Mouse (Mus musculus) brain, embryonic 14.5 days (tissue): Measurements from ENCODE around the gene Zfyve19.

Source experiments
- CTCF ChIP-seq: fragments of 200-500 bp; IDR thresholded peaks from 2 replicates; pipeline ENCODE4 v1.5.1; 2012; ENCODE audit warnings: inconsistent platforms, mild to moderate bottlenecking, moderate library complexity, borderline replicate concordance; ENCODE audit not compliant: insufficient read depth, insufficient read length; ENCODE audit errors: extremely low read depth
- POLR2A ChIP-seq: fragments of 200-500 bp; IDR thresholded peaks from 2 replicates; pipeline ENCODE4 v1.6.1; 2012; ENCODE audit warnings: mild to moderate bottlenecking, inconsistent platforms, borderline replicate concordance; ENCODE audit not compliant: poor library complexity, insufficient read depth, insufficient read length, severe bottlenecking; ENCODE audit errors: extremely low read depth

GRCm38 (mm10) chr2:119202914-119203453 lies 5.4 kb upstream of the Zfyve19 start:
- TF ChIP-seq POLR2A (no peak), CTCF (no peak)
